Mouse (Mus musculus) mesoderm, embryonic 11.5 days (tissue): ENCODE results near the gene Zfpm1.

ENCODE experiments used
- DNase-seq: peaks from one replicate; pipeline ENCODE4 v3.0.0-alpha.2; 2012; ENCODE audit warnings: low read depth, low spot score

The Zfpm1 gene

DNA sequence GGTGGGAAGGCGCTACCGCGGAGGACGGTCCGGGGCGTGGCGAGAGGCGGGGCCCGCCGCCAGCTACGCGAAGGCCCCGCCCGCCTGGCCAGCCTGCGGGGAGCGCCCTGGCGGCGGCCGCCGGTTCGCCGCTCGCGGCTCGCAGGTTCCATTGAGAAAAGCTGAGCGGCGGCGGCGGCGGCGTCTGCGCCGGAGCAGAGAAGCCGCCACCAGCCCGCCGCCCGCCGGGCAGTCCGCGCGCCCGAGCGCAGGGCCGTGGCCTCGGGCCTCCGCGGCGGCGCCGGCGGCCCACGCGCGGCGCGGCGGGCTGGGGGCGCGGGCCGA, at the start of gene Zfpm1:
Gene Zfpm1 (plus strand): TSS at position 107 of the 324 bp plus-strand sequence.
- no peak for DNase-seq

GRCm38 (mm10) chr8:122234055-122234454, 47.9 kb upstream of the Zfpm1 start:
- peak; percentile 82 for DNase-seq

- DNase-seq = no peak
These were observed 45.4 kb upstream of the Zfpm1 start for GRCm38 (mm10) chr8:122236521-122236920.

- DNase-seq = no peak
These were observed 43.7 kb upstream of the Zfpm1 start for GRCm38 (mm10) chr8:122238225-122238624.

DNA sequence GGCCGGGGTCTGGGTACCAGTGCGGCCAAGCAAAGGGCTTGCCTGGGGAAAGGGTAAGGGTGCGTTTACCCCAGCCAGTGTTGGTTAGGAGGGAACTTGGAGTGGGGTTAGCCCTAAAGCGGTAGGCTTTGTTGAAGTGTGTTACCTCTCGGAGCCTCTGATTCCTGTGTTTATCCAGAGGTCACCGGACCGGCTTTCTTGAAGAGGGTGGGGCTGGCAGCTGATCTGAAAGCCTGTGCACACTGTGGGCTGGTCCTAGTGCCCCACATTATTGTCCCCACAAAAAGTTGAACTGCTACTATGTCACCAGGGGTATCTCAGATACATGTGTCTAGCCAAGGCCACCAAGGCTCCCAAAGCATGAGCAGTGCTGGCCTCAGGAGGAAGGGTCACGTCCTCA, 43.2 kb upstream of the Zfpm1 start:
- no peak for DNase-seq

- no peak for DNase-seq
These were observed 41.5 kb upstream of the Zfpm1 start for GRCm38 (mm10) chr8:122240241-122241026.

- DNase-seq = no peak
These were observed 38.6 kb upstream of the Zfpm1 start for GRCm38 (mm10) chr8:122243310-122243709.

DNA sequence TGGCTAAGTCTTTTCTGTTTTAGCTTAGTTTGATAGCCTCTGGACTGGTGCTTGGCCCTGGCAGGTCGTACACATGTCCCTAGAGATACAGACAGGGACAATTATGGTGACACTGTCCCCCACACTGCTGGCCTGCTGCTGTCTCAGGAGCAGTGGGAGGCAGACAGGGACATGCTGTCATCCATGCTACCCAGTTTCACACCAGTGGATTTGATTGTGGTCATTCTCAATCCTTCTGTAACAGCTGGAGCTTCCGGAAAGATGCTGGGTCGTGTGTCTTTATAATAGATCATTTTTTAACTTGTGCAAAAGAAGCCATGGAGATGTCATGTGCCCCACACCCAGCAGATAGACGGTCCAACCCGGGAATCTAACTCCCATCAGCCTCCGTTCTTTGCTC, 36.8 kb upstream of the Zfpm1 start:
- DNase-seq = no peak

DNA sequence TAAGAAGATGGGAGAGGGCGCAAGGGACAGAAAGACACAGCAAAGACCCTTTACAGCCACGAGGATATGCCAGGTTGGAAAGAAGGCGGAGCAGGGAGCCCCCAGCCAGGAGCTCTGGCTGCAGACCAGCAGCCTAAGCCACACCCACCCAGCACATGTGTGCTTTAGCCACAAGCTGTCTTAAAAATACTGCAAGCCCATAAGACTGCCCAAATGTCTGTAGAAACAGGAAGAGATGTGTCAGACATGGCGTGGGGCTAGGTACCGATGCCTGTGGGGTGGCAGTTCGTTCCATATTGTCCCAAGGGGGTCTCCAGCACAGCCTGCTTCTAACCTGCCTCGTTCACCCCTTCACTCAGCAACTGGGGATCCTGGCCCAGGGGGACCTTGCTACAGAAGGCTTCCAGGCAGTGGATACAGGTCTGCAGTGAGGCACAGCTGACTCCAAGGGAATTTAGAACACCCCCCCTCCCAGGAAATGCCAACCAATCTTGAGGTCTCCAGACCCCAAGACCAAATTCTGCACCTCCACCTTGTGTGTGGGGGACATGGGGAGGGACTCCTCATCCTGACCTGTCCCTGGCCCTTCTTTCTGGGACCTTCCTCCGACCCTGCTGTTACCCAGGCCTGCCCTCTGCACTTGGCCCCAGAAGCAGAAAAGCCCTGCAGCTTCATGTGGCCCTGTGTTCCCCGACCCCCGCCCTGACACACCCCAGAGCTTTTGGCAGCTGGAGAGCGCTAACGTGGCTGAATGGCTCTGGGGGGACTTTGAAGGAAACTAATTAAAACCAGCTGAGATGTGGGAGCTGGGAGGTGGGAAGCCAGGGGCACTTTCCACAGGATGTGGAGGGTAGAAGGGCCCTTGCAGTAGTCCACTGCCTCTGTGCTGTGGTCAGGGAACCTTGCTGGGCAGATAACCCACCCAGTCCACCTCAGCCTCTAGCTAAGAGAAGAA, 35.4 kb upstream of the Zfpm1 start:
- DNase-seq = no peak

- no peak for DNase-seq
These were observed 30.2 kb upstream of the Zfpm1 start for GRCm38 (mm10) chr8:122251739-122252138.

- no peak for DNase-seq
These were observed 29.6 kb upstream of the Zfpm1 start for GRCm38 (mm10) chr8:122252366-122252765.

DNA sequence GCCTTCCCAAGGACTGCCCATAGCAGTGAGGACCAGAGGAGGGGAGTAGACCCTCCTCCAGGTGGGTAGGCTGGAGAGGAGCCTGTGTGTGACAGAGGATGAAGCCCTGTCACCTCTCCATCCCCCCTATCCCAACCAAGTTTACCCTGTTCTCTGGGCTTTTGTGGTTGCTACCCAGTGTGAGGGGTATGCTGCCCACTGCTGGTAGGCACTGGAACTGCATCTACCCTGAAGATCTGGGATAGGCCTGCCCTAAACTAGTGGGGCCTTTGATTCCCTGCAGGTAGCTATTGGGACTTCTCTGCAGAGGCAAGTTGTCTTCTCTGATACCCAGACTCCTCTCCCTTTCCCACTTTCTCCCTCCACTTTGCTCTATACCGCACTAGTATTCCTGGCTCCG, 22.6 kb upstream of the Zfpm1 start:
- DNase-seq = peak; percentile 48

DNA sequence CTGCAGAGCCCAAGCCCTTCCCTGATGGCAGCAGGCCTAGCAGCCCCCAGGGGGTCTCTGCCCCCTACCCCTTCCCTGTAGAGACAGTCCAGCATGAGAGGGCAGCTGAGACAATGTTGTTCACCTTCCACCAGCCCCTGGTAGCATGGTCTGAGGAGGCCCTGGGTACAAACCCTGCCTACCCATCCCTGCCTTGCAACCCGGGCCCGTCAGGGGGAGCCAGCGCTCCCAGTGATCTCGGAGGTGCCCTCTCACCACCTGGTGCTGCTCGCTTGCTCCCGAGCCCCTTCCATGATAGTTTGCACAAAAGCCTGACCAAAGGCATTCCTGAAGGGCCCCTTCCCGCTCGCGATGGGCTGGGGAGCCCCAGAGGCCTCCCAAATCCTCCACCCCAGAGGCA, 21.2 kb upstream of the Zfpm1 start:
- DNase-seq = no peak

DNA sequence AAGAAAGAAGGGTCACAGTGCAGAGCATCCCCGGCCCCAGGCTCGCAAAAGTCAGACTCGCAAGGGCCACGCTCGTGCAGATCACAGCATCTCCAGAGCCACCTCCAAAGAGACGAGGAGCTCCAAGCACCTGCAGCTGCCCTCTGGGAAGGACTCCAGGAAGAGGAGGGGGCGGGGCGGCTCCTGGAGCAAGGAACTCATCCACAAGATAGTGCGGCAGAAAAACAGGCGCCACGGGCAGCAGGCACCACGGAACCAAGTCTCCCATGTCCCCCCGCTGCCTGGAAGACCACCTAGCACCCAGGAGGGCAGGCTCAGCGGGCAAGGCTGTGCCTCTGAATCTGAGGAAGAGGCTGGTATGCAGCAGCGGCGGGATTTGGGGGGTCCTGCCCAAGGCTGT, 19.1 kb upstream of the Zfpm1 start:
- no peak for DNase-seq

GRCm38 (mm10) chr8:122264243-122264642, 17.7 kb upstream of the Zfpm1 start:
- no peak for DNase-seq

DNA sequence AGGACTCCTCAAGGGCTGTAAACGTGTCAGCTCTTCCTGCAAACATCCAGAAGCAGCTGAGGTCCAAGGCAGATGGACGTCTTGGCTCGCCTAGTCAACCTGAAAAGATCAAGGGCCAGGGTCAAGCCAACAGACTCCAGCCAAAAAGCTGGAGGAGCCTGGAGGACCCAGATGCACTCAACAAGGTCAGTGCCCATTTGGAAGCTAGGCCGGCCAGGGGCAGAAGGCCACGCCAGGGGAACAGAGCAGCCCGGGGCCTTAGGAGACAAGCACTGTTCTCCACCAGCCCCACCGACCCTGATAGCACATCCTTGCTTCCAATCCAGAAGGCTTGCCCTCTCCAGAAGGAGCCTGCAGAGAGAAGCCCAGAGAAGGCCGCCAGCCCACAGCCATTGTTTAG, 16.4 kb upstream of the Zfpm1 start:
- DNase-seq = no peak

DNA sequence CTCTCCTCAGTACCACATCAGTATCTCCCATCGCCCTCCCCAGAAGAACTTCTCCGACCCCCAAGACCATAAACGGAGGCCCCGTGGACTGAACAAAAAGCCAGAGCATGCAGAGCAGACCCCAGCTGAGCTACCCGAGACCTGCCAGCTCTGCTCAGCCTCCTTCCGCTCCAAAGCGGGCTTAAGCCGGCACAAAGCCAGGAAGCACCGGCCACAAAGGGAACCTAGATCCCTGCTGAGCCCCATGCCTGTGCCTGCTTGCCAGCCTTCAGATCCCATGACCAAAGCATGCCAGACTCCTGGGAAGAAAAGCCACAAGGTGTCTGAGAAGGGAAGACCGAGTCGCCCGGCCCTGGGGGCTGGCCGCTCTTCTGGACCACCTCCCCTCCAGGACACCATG, 15.1 kb upstream of the Zfpm1 start:
- DNase-seq = no peak

DNA sequence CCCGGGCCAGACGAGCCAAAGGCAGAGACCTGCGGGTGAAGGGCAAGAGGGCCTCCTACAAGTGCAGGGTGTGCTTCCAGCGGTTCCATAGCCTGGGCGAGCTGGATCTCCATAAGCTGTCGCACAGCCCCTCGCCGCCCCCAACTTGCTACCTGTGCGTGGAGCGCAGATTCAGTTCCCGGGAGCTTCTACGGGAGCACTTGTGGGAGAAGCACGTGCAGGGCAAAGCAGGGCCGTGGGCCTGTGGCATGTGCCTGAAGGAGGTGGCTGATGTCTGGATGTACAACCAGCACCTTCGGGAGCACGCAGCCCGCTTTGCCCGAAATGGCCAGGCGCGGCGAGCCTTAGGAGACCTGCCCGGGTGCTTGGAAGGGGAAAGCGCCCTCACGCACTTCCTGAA, 13.1 kb upstream of the Zfpm1 start:
- DNase-seq = no peak

DNA sequence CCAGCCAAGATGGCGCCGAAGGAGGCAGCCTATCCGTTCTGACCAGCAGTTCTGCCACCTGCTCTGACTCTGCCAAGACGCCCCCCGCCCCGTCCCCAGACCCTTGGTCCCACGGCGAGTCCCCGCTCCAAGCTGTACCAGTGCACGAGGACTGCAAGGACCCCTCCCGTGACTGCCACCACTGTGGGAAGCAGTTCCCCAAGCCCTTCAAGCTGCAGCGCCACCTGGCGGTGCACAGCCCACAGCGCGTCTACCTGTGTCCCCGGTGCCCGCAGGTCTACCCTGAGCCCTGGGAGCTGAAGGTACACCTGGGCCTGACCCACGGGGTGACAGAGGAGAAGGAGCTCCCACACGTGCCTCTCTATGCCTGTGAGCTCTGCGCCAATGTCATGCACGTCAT, 12.5 kb upstream of the Zfpm1 start:
- DNase-seq = peak; percentile 83

GRCm38 (mm10) chr8:122270555-122270954, 11.4 kb upstream of the Zfpm1 start:
- no peak for DNase-seq

DNA sequence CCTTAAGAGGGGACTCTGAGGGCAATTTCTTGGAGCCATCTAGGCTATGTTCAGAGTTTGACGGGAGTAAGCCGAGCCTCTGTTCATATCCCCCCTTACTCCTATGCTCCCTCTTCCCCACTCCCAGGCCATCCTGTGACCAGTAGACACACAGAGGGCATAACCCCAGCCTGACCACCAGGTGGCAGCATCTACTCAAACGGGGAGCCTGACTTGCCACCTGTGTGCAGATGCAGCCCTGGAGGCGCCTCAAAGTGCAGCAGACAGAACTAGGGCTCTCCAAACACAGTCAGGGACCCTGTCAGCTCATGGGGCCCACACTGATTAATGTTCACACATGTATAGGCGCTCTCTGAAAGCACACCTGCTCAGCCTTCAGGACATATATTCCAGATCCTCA, 8.8 kb upstream of the Zfpm1 start:
- DNase-seq = peak; percentile 90

DNA sequence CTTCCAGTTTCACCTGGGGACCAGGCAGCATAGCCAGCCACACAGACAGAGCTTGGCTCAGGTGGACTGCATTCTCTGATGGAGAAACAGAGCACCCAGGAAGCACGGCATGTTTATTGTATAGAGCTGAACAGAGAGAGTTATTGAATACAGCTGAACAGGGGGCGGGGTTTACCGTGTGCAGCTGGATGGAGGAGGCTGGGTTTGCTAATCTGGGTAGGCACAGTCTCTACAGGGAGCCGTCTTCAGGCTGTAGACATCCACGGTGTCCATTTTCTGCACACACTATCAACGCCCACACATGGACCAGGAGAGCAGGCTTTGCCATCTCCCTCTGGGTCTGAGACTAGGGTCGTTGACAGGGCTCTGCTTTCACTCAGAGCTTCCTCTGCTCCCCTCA, 8.1 kb upstream of the Zfpm1 start:
- no peak for DNase-seq
